Mouse (Mus musculus) liver, embryonic 14.5 days (tissue): Measurements from ENCODE around the gene Gm26620. TPM values are rescaled to one million over a fixed set of nuclear protein-coding genes. Genes with fewer than 3 reads are reported as not detected.

ENCODE experiments used
- ATAC-seq: fragments of 200-750 bp; cut with Nextera tagmentation; 2 replicates; pipeline ENCODE4 v1.8.0; 2017; ENCODE audit warnings: moderate number of reproducible peaks, mild to moderate bottlenecking, moderate library complexity; ENCODE audit not compliant: insufficient read depth
- DNase-seq, 3 experiments: peaks; one replicate each; pipeline ENCODE4 v3.0.0-alpha.2; 2012 to 2013; ENCODE audit warnings: low read depth in 3 of 3, low spot score in 3 of 3
- H3K27ac ChIP-seq: fragments of 300-500 bp; sonication (generic); 2 replicates; pipeline ENCODE4 v1.5.1; 2014; ENCODE audit warnings: moderate library complexity, mild to moderate bottlenecking, control low read depth, inconsistent platforms
- H3K27me3 ChIP-seq: fragments of 300-500 bp; sonication (generic); 2 replicates; pipeline ENCODE4 v1.6.1; 2014; ENCODE audit warnings: mild to moderate bottlenecking, low read length, moderate library complexity; ENCODE audit not compliant: control insufficient read depth, insufficient read depth
- H3K36me3 ChIP-seq: fragments of 300-500 bp; sonication (generic); replicated peaks from 2 replicates; pipeline ENCODE4 v1.6.1; 2014; ENCODE audit warnings: low read depth; ENCODE audit not compliant: control insufficient read depth, insufficient read depth
- H3K4me1 ChIP-seq, 2 experiments: fragments of 200-500 bp in 1 of 2; fragments of 300-500 bp in 1 of 2; sonication (generic) in 1 of 2; replicated peaks; 2 replicates each; pipeline ENCODE4 v1.6.1; 2012 to 2014; ENCODE audit warnings: antibody characterized with exemption in 1 of 2, inconsistent platforms in 1 of 2, low read length in 1 of 2; ENCODE audit not compliant: control insufficient read depth in 2 of 2, insufficient read depth in 2 of 2
- H3K4me2 ChIP-seq: fragments of 300-500 bp; sonication (generic); 2 replicates; pipeline ENCODE4 v1.6.1; 2014; ENCODE audit warnings: low read depth, mild to moderate bottlenecking, control low read depth, moderate library complexity
- H3K4me3 ChIP-seq, 2 experiments: fragments of 200-500 bp in 1 of 2; fragments of 300-500 bp in 1 of 2; sonication (generic) in 1 of 2; 2 replicates each; pipeline ENCODE4 v1.5.1; 2012 to 2014; ENCODE audit warnings: low read depth in 2 of 2, low read length in 2 of 2, mild to moderate bottlenecking in 2 of 2, control low read depth in 1 of 2, inconsistent platforms in 1 of 2, moderate library complexity in 1 of 2; ENCODE audit not compliant: insufficient read depth in 1 of 2
- H3K9ac ChIP-seq: fragments of 300-500 bp; sonication (generic); replicated peaks from 2 replicates; pipeline ENCODE4 v1.6.1; 2014; ENCODE audit warnings: mild to moderate bottlenecking, control low read depth, moderate library complexity
- H3K9me3 ChIP-seq: fragments of 300-500 bp; sonication (generic); 2 replicates; pipeline ENCODE4 v1.6.1; 2016; ENCODE audit warnings: low read length, mixed read lengths; ENCODE audit not compliant: control insufficient read depth
- CTCF ChIP-seq: IDR thresholded peaks from 2 replicates; pipeline ENCODE4 v1.5.1; 2016; ENCODE audit warnings: antibody characterized with exemption, low read depth, control low read depth
- EP300 ChIP-seq: IDR thresholded peaks from 2 replicates; pipeline ENCODE4 v1.6.1; 2016; ENCODE audit warnings: antibody characterized with exemption, low read depth
- WGBS: fragments of 180-500 bp; shearing (Covaris S2); extraction: QIAGEN DNeasy Blood & Tissue Kit; methylation state at CpG from one replicate; pipeline ENCODE4 v1.1.7; 2014; ENCODE audit not compliant: insufficient replicate concordance; 5-methylcytosine and 5-hydroxymethylcytosine counted together
- polyA plus RNA-seq, 2 experiments: library from polyadenylated mRNA; depleted of rRNA in 1 of 2; stranded (reverse) in 1 of 2; unstranded in 1 of 2; fragments of >200 nt; fragmentation: Nextera tagmentation in 1 of 2; extraction: Ambion mirVana in 1 of 2; gene quantifications; 2 replicates each; pipeline versions ENCODE4 v1.2.1 to v1.2.3; 2012 to 2014

Gene Gm26620
- polyA plus RNA-seq, 2 experiments = 0.26 to 0.38 TPM

DNA sequence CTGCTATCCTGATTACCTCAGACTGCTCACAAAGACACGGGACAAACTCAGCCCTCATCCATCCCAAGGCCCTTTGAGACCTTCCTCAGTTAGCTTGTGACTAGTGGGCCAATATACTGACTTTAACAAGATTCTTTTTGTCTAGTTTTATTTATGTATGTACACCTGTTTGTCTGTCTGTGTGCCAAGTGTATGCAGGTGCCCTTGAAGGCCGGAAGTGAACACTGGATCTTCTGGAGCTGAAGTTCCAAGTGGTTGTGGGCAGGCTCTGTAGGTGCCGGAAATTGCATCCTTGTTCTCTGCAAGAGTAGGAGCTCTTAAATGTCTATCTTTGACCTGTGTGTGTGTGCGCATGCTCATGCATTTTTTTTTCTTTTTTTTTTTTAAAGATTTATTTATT lies 44.4 kb downstream of the Gm26620 start:
- Histone ChIP-seq H3K9me3 (no peaks in the 10 kb centered on the region), H3K27ac (no peak overlapping the region), H3K27me3 (no peaks in the 10 kb centered on the region), H3K4me3 (no peak overlapping the region), H3K9ac (no peak overlapping the region), H3K4me1 (0 out of 4 replicates have a peak, but pooled peaks cover 0 to 2% of the 10 kb centered on the region in 2 experiments), H3K36me3 (no peaks in the 10 kb centered on the region), H3K4me2 (no peak overlapping the region)
- ATAC-seq = no peak
- WGBS = 63% methylated on average over 4 of the region's 4 CpGs
- DNase-seq = no peak
- TF ChIP-seq EP300 (no peak), CTCF (no peak)

DNA sequence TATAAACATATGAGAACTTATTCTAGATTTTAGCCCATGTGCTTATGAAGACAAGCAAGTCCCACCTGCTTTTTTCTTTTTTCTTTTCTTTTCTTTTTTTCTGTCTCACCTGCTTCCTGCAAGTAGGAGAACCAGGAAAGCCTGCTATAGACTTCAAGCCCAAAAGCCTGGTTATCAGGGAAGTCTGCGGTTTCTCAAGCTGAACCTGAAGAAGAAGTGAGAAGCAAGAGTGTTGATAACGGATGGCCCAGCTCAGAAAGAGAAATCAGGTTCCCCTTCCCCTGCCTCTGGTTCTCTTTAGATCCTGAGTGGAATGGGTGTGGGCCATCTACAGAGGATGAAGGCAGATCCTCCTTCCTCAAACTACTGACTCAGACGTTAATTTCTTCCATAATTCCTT lies 47.2 kb downstream of the Gm26620 start:
- ATAC-seq (no peak), DNase-seq (no peak)
- Histone ChIP-seq H3K27me3 (no peaks in the 10 kb centered on the region), H3K4me2 (no peak overlapping the region), H3K9ac (no peak overlapping the region), H3K9me3 (no peaks in the 10 kb centered on the region), H3K4me3 (no peak overlapping the region), H3K36me3 (no peaks in the 10 kb centered on the region), H3K27ac (no peak overlapping the region), H3K4me1 (no peaks in the 10 kb centered on the region)
- WGBS = 34% methylated on average over 3 of the region's 3 CpGs
- no peak for TF ChIP-seq EP300

DNA sequence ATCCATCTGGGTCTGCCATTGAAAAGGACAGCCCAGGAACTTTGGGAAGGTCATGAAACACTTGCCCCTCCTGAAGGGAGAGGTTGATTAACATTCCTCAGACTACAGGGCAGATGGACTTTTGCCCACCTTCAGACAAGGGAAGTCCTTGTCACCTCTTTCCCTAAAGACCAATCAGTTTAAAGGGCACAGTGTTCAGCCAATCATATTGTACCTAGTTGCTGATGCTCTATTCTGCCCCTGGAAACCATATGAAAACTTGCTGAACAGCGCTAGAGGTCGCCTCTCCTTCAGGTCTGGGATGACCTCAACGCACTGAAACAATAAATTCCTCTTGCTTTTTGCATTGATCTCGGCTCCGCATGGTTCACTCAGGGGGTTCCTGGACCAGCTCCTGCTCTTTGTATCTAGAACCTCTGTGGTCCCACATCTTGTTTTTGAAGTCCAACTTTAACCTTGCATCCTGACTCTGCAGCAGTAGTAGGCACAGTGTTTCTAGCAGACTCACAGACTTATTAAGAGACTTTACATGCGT lies 48.6 kb downstream of the Gm26620 start:
- WGBS = 60% methylated on average over 6 of the region's 6 CpGs
- DNase-seq (no peak), ATAC-seq (no peak)
- Histone ChIP-seq H3K27ac (no peak overlapping the region), H3K36me3 (no peaks in the 10 kb centered on the region), H3K27me3 (no peaks in the 10 kb centered on the region), H3K4me3 (no peak overlapping the region), H3K9ac (no peak overlapping the region), H3K4me1 (no peaks in the 10 kb centered on the region), H3K4me2 (no peak overlapping the region), H3K9me3 (no peaks in the 10 kb centered on the region)
- TF ChIP-seq EP300 = no peak
- no peak for TF ChIP-seq CTCF

DNA sequence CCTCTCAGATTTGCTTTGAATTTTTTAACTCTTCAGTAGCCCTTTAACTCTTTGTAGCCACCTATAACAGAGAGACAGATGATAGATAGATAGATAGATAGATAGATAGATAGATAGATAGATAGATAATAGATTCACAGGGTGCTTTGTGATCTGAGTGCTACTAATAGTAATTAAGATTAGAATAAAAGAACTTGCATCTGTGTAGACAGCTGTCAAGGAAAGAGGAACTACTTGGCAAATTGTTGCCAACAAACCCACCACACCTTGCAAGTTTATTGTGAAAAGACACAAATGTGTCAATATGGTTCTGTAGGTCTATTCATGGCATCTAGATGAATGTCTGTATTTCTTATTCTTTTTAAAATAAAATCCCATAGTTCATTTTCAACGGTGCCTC lies 49.1 kb downstream of the Gm26620 start:
- no peaks in the 10 kb centered on the region for H3K36me3 ChIP-seq
- DNase-seq (no peak), ATAC-seq (no peak)
- no peaks in the 10 kb centered on the region for H3K4me1 ChIP-seq
- WGBS = 44% methylated on average over 1 of the region's 1 CpGs
- TF ChIP-seq EP300 (no peak), CTCF (no peak)
- H3K9ac ChIP-seq = no peak overlapping the region
- no peaks in the 10 kb centered on the region for H3K27me3 ChIP-seq
- H3K9me3 ChIP-seq = no peaks in the 10 kb centered on the region
- H3K4me3 ChIP-seq = no peak overlapping the region
- no peak overlapping the region for H3K4me2 ChIP-seq
- H3K27ac ChIP-seq = no peak overlapping the region

DNA sequence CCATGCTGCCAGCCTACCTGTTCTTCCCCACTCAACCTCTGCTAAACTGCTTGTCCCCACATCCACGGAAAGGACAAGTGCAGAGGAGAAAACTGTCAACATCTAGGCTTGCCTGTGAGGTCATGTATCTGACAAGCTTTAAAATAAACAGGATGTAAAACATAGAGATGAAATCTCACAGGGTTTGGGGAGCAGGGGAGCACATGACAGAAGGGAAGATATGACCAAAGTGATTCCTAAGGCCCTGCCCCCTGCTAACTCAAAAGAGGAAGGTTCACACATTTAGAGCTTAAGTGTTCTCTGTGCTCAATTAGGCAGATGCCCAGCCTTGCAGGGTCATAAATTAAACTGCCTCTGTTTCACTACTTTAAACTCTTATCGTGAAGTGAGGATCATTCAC lies 49.5 kb downstream of the Gm26620 start:
- Histone ChIP-seq H3K4me1 (no peaks in the 10 kb centered on the region), H3K9ac (no peak overlapping the region), H3K4me3 (no peak overlapping the region), H3K4me2 (no peak overlapping the region), H3K27ac (no peak overlapping the region), H3K36me3 (no peaks in the 10 kb centered on the region), H3K9me3 (no peaks in the 10 kb centered on the region), H3K27me3 (no peaks in the 10 kb centered on the region)
- no peak for ATAC-seq
- no peak for DNase-seq
- TF ChIP-seq CTCF = no peak
- WGBS = 46% methylated on average over 2 of the region's 2 CpGs

Other genes with a start within 250 kb of the Gm26620 start
- 0.73 and 0.74 TPM in 2 replicates for gene Olfml2b, start 240.5 kb upstream of the Gm26620 start, polyA plus RNA-seq (2012; rRNA removed)
- gene Olfml2b, start 240.5 kb upstream of the Gm26620 start, polyA plus RNA-seq (2014; fragmentation: Nextera tagmentation; extraction: Ambion mirVana) = 1.1 and 1.2 TPM in 2 replicates
- gene Atf6, start 17.3 kb upstream of the Gm26620 start, polyA plus RNA-seq (2012; rRNA removed) = 3.7 and 4.8 TPM in 2 replicates
- 6.6 and 8.2 TPM in 2 replicates for gene Atf6, start 17.3 kb upstream of the Gm26620 start, polyA plus RNA-seq (2014; fragmentation: Nextera tagmentation; extraction: Ambion mirVana)
- gene Dusp12, start 475 bp downstream of the Gm26620 start, polyA plus RNA-seq (2012; rRNA removed) = 9.5 and 13.6 TPM in 2 replicates
- 19.1 and 20.4 TPM in 2 replicates for gene Dusp12, start 475 bp downstream of the Gm26620 start, polyA plus RNA-seq (2014; fragmentation: Nextera tagmentation; extraction: Ambion mirVana)
- 0.03 and 0.05 TPM in 2 replicates for gene Fcrlb, start 27.9 kb downstream of the Gm26620 start, polyA plus RNA-seq (2012; rRNA removed)
- gene Fcrlb, start 27.9 kb downstream of the Gm26620 start, polyA plus RNA-seq (2014; fragmentation: Nextera tagmentation; extraction: Ambion mirVana) = not detected in 2 replicates
- gene Fcrla, start 42.5 kb downstream of the Gm26620 start, polyA plus RNA-seq (2012; rRNA removed) = 0.35 and 0.51 TPM in 2 replicates
- gene Fcrla, start 42.5 kb downstream of the Gm26620 start, polyA plus RNA-seq (2014; fragmentation: Nextera tagmentation; extraction: Ambion mirVana) = 0.37 and 0.56 TPM in 2 replicates
- gene Fcgr2b, start 91.5 kb downstream of the Gm26620 start, polyA plus RNA-seq (2012; rRNA removed) = 2.2 and 3.3 TPM in 2 replicates
- gene Fcgr2b, start 91.5 kb downstream of the Gm26620 start, polyA plus RNA-seq (2014; fragmentation: Nextera tagmentation; extraction: Ambion mirVana) = 2.4 and 3.4 TPM in 2 replicates
- 1.9 and 2.6 TPM in 2 replicates for gene Fcgr4, start 133.9 kb downstream of the Gm26620 start, polyA plus RNA-seq (2012; rRNA removed)
- gene Fcgr4, start 133.9 kb downstream of the Gm26620 start, polyA plus RNA-seq (2014; fragmentation: Nextera tagmentation; extraction: Ambion mirVana) = 1.7 and 2.0 TPM in 2 replicates
- gene Fcgr3, start 179.9 kb downstream of the Gm26620 start, polyA plus RNA-seq (2012; rRNA removed) = 12.7 and 14.6 TPM in 2 replicates
- 19.2 and 24.6 TPM in 2 replicates for gene Fcgr3, start 179.9 kb downstream of the Gm26620 start, polyA plus RNA-seq (2014; fragmentation: Nextera tagmentation; extraction: Ambion mirVana)
- gene Cfap126, start 228.9 kb downstream of the Gm26620 start, polyA plus RNA-seq (2012; rRNA removed) = 1.8 and 2.2 TPM in 2 replicates
- gene Cfap126, start 228.9 kb downstream of the Gm26620 start, polyA plus RNA-seq (2014; fragmentation: Nextera tagmentation; extraction: Ambion mirVana) = 1.9 and 2.6 TPM in 2 replicates